Mouse (Mus musculus) layer of hippocampus, adult 11-12 months (tissue): Measurements from ENCODE around the gene Dpm1.

Experiments used
- DNase-seq: peaks from one replicate; pipeline ENCODE4 v3.0.0; 2022; ENCODE audit warnings: low spot score

Dpm1 gene

GRCm38 (mm10) chr2:168166750-168167460, 63.5 kb downstream of the Dpm1 start:
- no peak for DNase-seq

- no peak for DNase-seq
Measured at GRCm38 (mm10) chr2:168161978-168162377, 68.4 kb downstream of the Dpm1 start.

DNA sequence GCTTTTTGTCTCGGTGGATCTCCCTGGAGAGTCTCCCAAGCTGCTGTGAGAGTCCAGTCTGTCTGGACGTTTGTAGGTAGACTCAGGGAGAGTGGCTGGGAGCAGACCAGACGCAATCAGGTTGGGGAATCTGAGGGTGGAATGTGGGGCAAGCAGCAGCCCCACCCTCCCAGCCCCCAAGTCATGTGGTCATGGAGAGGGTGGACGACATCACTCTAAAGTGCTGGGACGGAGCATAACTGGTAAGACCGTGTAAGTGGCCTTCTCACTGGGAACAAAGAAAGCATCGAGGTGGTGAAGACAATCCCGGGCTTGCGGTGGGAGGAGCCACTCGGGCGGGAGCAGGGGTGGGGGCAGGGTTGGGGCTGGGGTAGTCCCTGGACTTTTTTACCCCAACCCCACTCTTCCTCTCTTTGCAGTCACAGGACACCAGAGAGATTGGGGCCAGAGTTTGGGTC, 68.8 kb downstream of the Dpm1 start:
- DNase-seq: no peak

GRCm38 (mm10) chr2:168160370-168160930, 69.9 kb downstream of the Dpm1 start:
- no peak for DNase-seq
